Mouse (Mus musculus) cerebellum, adult 2 months (tissue): ENCODE measurements at regions not wholly inside any gene's neighbourhood (a gene's known extent, or its start where the extent isn't known, plus 50 kb on each side); places are given as distances from the start of the nearest gene placed in this dataset.

Experiments
- CTCF ChIP-seq: fragments of 200-500 bp; IDR thresholded peaks from 2 replicates; pipeline ENCODE4 v1.5.1; 2011; ENCODE audit warnings: low read depth, mild to moderate bottlenecking, control low read depth, low read length, moderate library complexity, borderline replicate concordance; ENCODE audit not compliant: insufficient read depth
- POLR2A ChIP-seq: fragments of 200-500 bp; IDR thresholded peaks from 2 replicates; pipeline ENCODE4 v1.6.1; 2011; ENCODE audit warnings: low read length, control low read depth, borderline replicate concordance; ENCODE audit not compliant: insufficient read depth

- TF ChIP-seq POLR2A (no peak), CTCF (no peak)
Measured at GRCm38 (mm10) chr17:82378248-82378820, 640.2 kb upstream of the Slc8a1 start.
